Mouse (Mus musculus): ENCODE results near the gene Traf3.

The Traf3 gene

GRCm38 (mm10) chr12:111203076-111203475, 36.9 kb downstream of the Traf3 start:
- DNase-seq (ENCODE audit: low read depth) = no peak

- no peak for DNase-seq (ENCODE audit: low read depth)
Measured at GRCm38 (mm10) chr12:111203945-111204344, 37.8 kb downstream of the Traf3 start.

- DNase-seq (ENCODE audit: low read depth) = no peak
Measured at GRCm38 (mm10) chr12:111207641-111208040, 41.5 kb downstream of the Traf3 start.

- DNase-seq (ENCODE audit: low read depth) = no peak
Measured at GRCm38 (mm10) chr12:111211729-111212128, 45.6 kb downstream of the Traf3 start.

- DNase-seq (ENCODE audit: low read depth) = no peak
Measured at GRCm38 (mm10) chr12:111218867-111219266, 52.7 kb downstream of the Traf3 start.

GRCm38 (mm10) chr12:111225197-111225780, 59.1 kb downstream of the Traf3 start:
- no peak for DNase-seq (ENCODE audit: low read depth)

- peak; percentile 68 for DNase-seq (ENCODE audit: low read depth)
Measured at GRCm38 (mm10) chr12:111227410-111227809, 61.2 kb downstream of the Traf3 start.

- DNase-seq (ENCODE audit: low read depth) = no peak
Measured at GRCm38 (mm10) chr12:111228488-111228887, 62.3 kb downstream of the Traf3 start.

GRCm38 (mm10) chr12:111230793-111231192, 64.6 kb downstream of the Traf3 start:
- DNase-seq (ENCODE audit: low read depth) = peak; percentile 67

- no peak for DNase-seq (ENCODE audit: low read depth)
Measured at GRCm38 (mm10) chr12:111233798-111234197, 67.6 kb downstream of the Traf3 start.

GRCm38 (mm10) chr12:111234383-111234782, 68.2 kb downstream of the Traf3 start:
- no peak for DNase-seq (ENCODE audit: low read depth)

GRCm38 (mm10) chr12:111235631-111236030, 69.5 kb downstream of the Traf3 start:
- DNase-seq (ENCODE audit: low read depth) = no peak

GRCm38 (mm10) chr12:111237611-111238188, 71.5 kb downstream of the Traf3 start:
- DNase-seq (ENCODE audit: low read depth) = no peak

GRCm38 (mm10) chr12:111238345-111238744, 72.2 kb downstream of the Traf3 start:
- DNase-seq (ENCODE audit: low read depth) = no peak

GRCm38 (mm10) chr12:111238778-111239177, 72.6 kb downstream of the Traf3 start:
- DNase-seq (ENCODE audit: low read depth) = no peak

- no peak for DNase-seq (ENCODE audit: low read depth)
Measured at GRCm38 (mm10) chr12:111239930-111240329, 73.8 kb downstream of the Traf3 start.

- DNase-seq (ENCODE audit: low read depth) = no peak
Measured at GRCm38 (mm10) chr12:111241916-111242315, 75.7 kb downstream of the Traf3 start.

GRCm38 (mm10) chr12:111242346-111242745, 76.2 kb downstream of the Traf3 start:
- no peak for DNase-seq (ENCODE audit: low read depth)

- no peak for DNase-seq (ENCODE audit: low read depth)
Measured at GRCm38 (mm10) chr12:111243733-111244132, 77.6 kb downstream of the Traf3 start.

- DNase-seq (ENCODE audit: low read depth) = no peak
Measured at GRCm38 (mm10) chr12:111245070-111245469, 78.9 kb downstream of the Traf3 start.

GRCm38 (mm10) chr12:111246808-111247464, 80.8 kb downstream of the Traf3 start:
- DNase-seq (ENCODE audit: low read depth) = no peak

GRCm38 (mm10) chr12:111249095-111249494, 82.9 kb downstream of the Traf3 start:
- DNase-seq (ENCODE audit: low read depth) = peak; percentile 17

- DNase-seq (ENCODE audit: low read depth) = no peak
Measured at GRCm38 (mm10) chr12:111250116-111250515, 83.9 kb downstream of the Traf3 start.

- no peak for DNase-seq (ENCODE audit: low read depth)
Measured at GRCm38 (mm10) chr12:111251227-111251626, 85.1 kb downstream of the Traf3 start.

Data from 416B (cell line).